Mouse (Mus musculus) liver, embryonic 14.5 days (tissue): ENCODE results near the gene Fhod1.

Experiments
- CTCF ChIP-seq: IDR thresholded peaks from 2 replicates; pipeline ENCODE4 v1.5.1; 2016; ENCODE audit warnings: antibody characterized with exemption, low read depth, control low read depth
- EP300 ChIP-seq: IDR thresholded peaks from 2 replicates; pipeline ENCODE4 v1.6.1; 2016; ENCODE audit warnings: antibody characterized with exemption, low read depth

- TF ChIP-seq CTCF = no peak
- no peak for TF ChIP-seq EP300
These were observed 15.8 kb downstream of the Fhod1 start for GRCm38 (mm10) chr8:105331931-105332330.
